Comparison of ENCODE assay signal across 26 mouse cellular contexts in genomic region chr16:87617377-87617776, GRCm38 (mm10).
A peak's percentile ranks its signal among the peaks of the same experiment; 100 is the strongest.
DNase-seq lines count a peak whose midpoint lies in the region; ATAC-seq and TF ChIP-seq lines count a peak whose summit lies in the region.
"Had no signal": no experiment of that assay in that cellular context is flagged by ENCODE, and none has a peak within 500 bp of the region (broad histone marks: within the 10 kb centered on the region; RNA-seq: fewer than 3 reads in every experiment).

No protein-coding gene starts in this region.

- TF ChIP-seq CTCF in E14TG2a.4 (conservative IDR thresholded peaks at IDR 0.05; ENCODE audit: low read length) = no peak
- no peak for TF ChIP-seq CTCF in left cerebral cortex, adult 2 months (IDR thresholded peaks at IDR 0.05)

- H3K9ac ChIP-seq in forebrain, embryonic 15.5 days (replicated peaks) = no peak overlapping the region
- H3K9ac ChIP-seq in forebrain, embryonic 16.5 days (replicated peaks; ENCODE audit: low read depth, low read length) = no peak overlapping the region
- no peak overlapping the region for H3K9ac ChIP-seq in kidney, embryonic 15.5 days
- H3K9ac ChIP-seq in embryonic facial prominence, embryonic 13.5 days = no peak overlapping the region
- H3K9ac ChIP-seq: forebrain, postnatal 0 days had no signal

- no peaks in the 10 kb centered on the region for H3K9me3 ChIP-seq in forebrain, embryonic 15.5 days
- H3K9me3 ChIP-seq in forebrain, embryonic 16.5 days (ENCODE audit: control insufficient read depth, low read length) = no peaks in the 10 kb centered on the region
- no peaks in the 10 kb centered on the region for H3K9me3 ChIP-seq in kidney, embryonic 15.5 days (replicated peaks)
- peaks cover 11% of the 10 kb centered on the region for H3K9me3 ChIP-seq in E14TG2a.4 (ENCODE audit: low read length)
- no peaks in the 10 kb centered on the region for H3K9me3 ChIP-seq in embryonic facial prominence, embryonic 13.5 days
- H3K9me3 ChIP-seq: midbrain, embryonic 10.5 days had no signal

- no peaks in the 10 kb centered on the region for H3K4me1 ChIP-seq in forebrain, embryonic 15.5 days
- no peaks in the 10 kb centered on the region for H3K4me1 ChIP-seq in forebrain, embryonic 16.5 days (replicated peaks; ENCODE audit: control insufficient read depth, insufficient read depth, low read length)
- no peaks in the 10 kb centered on the region for H3K4me1 ChIP-seq in kidney, embryonic 15.5 days
- peaks cover 9% of the 10 kb centered on the region for H3K4me1 ChIP-seq in E14TG2a.4 (replicated peaks; ENCODE audit: low read depth, low read length)
- H3K4me1 ChIP-seq in embryonic facial prominence, embryonic 13.5 days = no peaks in the 10 kb centered on the region
- H3K4me1 ChIP-seq: midbrain, embryonic 10.5 days had no signal

- no peaks in the 10 kb centered on the region for H3K36me3 ChIP-seq in forebrain, embryonic 15.5 days
- no peaks in the 10 kb centered on the region for H3K36me3 ChIP-seq in forebrain, embryonic 16.5 days (ENCODE audit: control insufficient read depth, insufficient read depth)
- H3K36me3 ChIP-seq in kidney, embryonic 15.5 days = no peaks in the 10 kb centered on the region
- no peaks in the 10 kb centered on the region for H3K36me3 ChIP-seq in E14TG2a.4 (ENCODE audit: insufficient read depth, low read length)
- H3K36me3 ChIP-seq in embryonic facial prominence, embryonic 13.5 days = no peaks in the 10 kb centered on the region
- H3K36me3 ChIP-seq: midbrain, embryonic 10.5 days had no signal

- ATAC-seq in forebrain, embryonic 15.5 days (replicated peaks) = 0 out of 2 replicates have a peak, but pooled peaks have one; percentile 19
- no peak for ATAC-seq in forebrain, embryonic 16.5 days
- ATAC-seq in kidney, embryonic 15.5 days (replicated peaks; ENCODE audit: low FRiP score) = 0 out of 2 replicates have a peak, but pooled peaks have one; percentile 33
- peak; percentile 71; the same call in 1 of the 2 replicates for ATAC-seq in embryonic facial prominence, embryonic 13.5 days (ENCODE audit: insufficient number of reproducible peaks, insufficient read depth, low FRiP score, low TSS enrichment, low read depth)
- ATAC-seq: forebrain, postnatal 0 days; inflammation-experienced regulatory T-cells, adult 6 months had no signal

- no peak overlapping the region for H3K4me3 ChIP-seq in forebrain, embryonic 15.5 days
- no peak overlapping the region for H3K4me3 ChIP-seq in forebrain, embryonic 16.5 days (replicated peaks; ENCODE audit: low read length)
- no peak overlapping the region for H3K4me3 ChIP-seq in kidney, embryonic 15.5 days (replicated peaks)
- H3K4me3 ChIP-seq in E14TG2a.4 (replicated peaks; ENCODE audit: low read length) = peak overlapping the region; percentile 61
- no peak overlapping the region for H3K4me3 ChIP-seq in embryonic facial prominence, embryonic 13.5 days
- no peak overlapping the region for H3K4me3 ChIP-seq in left cerebral cortex, adult 2 months
- H3K4me3 ChIP-seq: erythroblast, embryonic 14.5 days; layer of hippocampus, adult 2 months; midbrain, embryonic 10.5 days; myocyte had no signal

- DNase-seq in kidney, adult 11 months = no peak
- DNase-seq in urinary bladder, postnatal 25 days (ENCODE audit: low spot score) = no peak
- DNase-seq in left cerebral cortex, adult 2 months (ENCODE audit: extremely low spot score in 1 of 2, low spot score in 2 of 2) = no peak
- DNase-seq: cerebellum, adult 18-20 months; cerebellum, postnatal 25 days; embryo, embryonic 11 days; forebrain, postnatal 0 days; heart, postnatal 36 days; kidney, postnatal 14 days; layer of hippocampus, postnatal 36 days; liver; lung, adult 18-20 months; lung, postnatal 36 days; right cerebral cortex, postnatal 14 days; spleen, adult 18-20 months; thymus, postnatal 36 days had no signal

- H3K4me2 ChIP-seq in forebrain, embryonic 15.5 days (replicated peaks) = no peak overlapping the region
- H3K4me2 ChIP-seq in forebrain, embryonic 16.5 days (ENCODE audit: low read length) = no peak overlapping the region
- H3K4me2 ChIP-seq in kidney, embryonic 15.5 days = no peak overlapping the region
- H3K4me2 ChIP-seq in embryonic facial prominence, embryonic 13.5 days = no peak overlapping the region

- intact Hi-C loops in left cerebral cortex, adult 2 months (cut with DNase I) = no loop called here

- H3K27ac ChIP-seq in forebrain, embryonic 15.5 days (replicated peaks) = no peak overlapping the region
- H3K27ac ChIP-seq in forebrain, embryonic 16.5 days (ENCODE audit: low read length) = no peak overlapping the region
- no peak overlapping the region for H3K27ac ChIP-seq in kidney, embryonic 15.5 days
- H3K27ac ChIP-seq in embryonic facial prominence, embryonic 13.5 days = no peak overlapping the region
- no peak overlapping the region for H3K27ac ChIP-seq in left cerebral cortex, adult 2 months
- H3K27ac ChIP-seq: layer of hippocampus, adult 2 months; midbrain, embryonic 10.5 days had no signal

- no peaks in the 10 kb centered on the region for H3K27me3 ChIP-seq in forebrain, embryonic 15.5 days
- H3K27me3 ChIP-seq in forebrain, embryonic 16.5 days (replicated peaks; ENCODE audit: control insufficient read depth, insufficient read depth, low read length) = no peaks in the 10 kb centered on the region
- no peaks in the 10 kb centered on the region for H3K27me3 ChIP-seq in kidney, embryonic 15.5 days
- no peaks in the 10 kb centered on the region for H3K27me3 ChIP-seq in E14TG2a.4 (ENCODE audit: insufficient read depth, low read length)
- no peaks in the 10 kb centered on the region for H3K27me3 ChIP-seq in embryonic facial prominence, embryonic 13.5 days

- 89% methylated on average over 6 of the region's 6 CpGs for WGBS in forebrain, embryonic 15.5 days
- WGBS in forebrain, embryonic 16.5 days = 91% methylated on average over 6 of the region's 6 CpGs
- 85% methylated on average over 6 of the region's 6 CpGs for WGBS in kidney, embryonic 15.5 days
- WGBS in embryonic facial prominence, embryonic 13.5 days = 79% methylated on average over 6 of the region's 6 CpGs
